Mouse (Mus musculus) kidney, postnatal 10 days (tissue): ENCODE measurements at regions not wholly inside any gene's neighbourhood (a gene's known extent, or its start where the extent isn't known, plus 50 kb on each side); places are given as distances from the start of the nearest gene placed in this dataset.
A peak's percentile ranks its signal among the peaks of the same experiment; 100 is the strongest.

Source experiments
- DNase-seq: peaks from one replicate; pipeline ENCODE4 v3.0.0; 2021; ENCODE audit warnings: mixed read lengths

DNA sequence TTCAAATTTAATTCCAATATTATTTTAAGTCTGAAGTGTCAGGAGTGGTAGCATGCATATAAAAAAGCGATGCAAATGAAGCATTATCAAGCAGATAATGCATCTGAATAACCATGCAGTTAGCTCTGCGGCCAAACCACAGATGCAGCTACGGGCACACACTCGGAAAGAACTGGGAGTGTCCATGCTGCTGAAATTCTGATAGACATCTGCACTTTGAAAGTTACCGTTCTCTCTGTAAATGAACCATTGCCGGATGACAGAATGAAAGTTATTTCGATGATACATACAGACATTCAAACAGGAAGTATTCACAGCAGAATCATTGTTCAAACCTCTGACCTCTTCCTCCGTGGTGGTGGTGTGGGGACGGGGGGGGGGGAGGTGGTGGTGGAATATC is 271.6 kb downstream of the Rpl36a-ps1 start:
- DNase-seq: no peak

DNA sequence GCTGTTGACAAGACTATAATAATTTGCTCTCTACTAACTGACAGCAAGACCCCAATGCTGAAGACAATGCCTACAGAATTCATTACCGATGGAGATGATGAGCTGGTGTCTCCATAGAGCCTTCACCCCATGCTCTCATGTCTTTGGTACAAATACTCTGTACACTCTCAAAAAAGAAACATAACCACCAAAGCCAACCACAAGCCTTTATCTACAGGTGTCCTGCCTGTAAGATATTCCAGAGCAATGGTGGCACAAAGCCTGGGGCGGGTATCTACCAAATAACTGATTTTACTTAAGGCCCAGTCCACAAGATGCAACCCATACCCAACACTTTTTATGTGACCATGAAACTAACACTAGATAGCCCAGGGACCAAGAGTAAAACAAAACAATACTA is 273.1 kb downstream of the Rpl36a-ps1 start:
- DNase-seq: no peak

DNA sequence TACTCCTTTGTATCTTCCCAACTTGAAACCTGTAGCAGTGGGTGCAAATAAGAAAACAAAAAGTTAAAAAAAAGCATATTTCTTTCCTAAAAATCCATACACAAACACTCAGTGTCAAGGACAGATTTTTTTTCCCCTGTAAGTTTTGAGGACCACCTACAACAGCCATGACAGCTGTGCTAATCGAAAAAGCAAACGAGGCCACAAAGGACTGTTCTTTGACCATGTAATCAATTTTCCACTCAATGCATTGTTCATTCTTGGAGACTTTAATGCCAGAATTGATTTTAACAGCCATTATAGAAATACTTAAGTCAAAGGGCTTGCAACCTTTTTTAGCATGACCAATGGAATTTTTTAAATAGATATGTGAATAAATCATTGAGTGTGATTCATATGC is 286.1 kb downstream of the Rpl36a-ps1 start:
- DNase-seq: no peak

DNA sequence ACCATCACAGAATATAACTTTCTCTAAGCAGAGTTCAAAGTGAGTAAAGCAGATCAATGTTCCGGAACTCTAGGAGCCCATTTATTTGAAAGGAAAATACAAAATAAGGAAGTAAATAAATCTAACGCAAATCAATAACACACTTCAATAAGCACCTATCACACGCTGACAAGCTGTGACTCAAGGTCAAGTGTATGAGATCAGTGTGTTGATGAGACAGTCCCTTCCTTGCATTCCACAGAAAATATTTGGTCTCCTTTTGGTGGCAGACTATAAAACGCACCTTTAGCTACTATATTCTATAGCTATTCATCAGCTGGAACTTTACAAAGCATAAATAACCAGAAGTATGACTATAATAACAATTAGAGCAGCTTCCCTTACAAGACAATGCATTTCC is 286.5 kb downstream of the Rpl36a-ps1 start:
- DNase-seq: no peak

DNA sequence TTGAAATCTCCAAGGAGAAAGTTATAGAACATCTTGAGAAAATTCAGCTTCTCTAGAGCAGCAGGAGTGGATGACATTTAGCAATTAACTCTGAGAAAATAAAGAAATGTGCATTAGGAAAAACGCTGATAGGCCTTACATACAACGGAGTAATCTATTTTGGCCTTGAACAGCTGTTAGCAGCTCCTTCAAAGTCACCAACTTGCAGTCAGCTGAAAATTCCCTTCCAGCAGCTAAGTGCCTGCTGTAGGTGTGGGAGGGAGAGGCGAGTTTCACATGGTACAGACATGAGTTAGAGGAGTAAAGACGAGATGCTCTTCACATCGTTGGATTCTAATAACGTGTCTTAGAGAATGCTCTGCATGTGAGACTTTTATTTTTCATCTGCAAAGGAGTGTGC is 290.8 kb downstream of the Rpl36a-ps1 start:
- DNase-seq: no peak

DNA sequence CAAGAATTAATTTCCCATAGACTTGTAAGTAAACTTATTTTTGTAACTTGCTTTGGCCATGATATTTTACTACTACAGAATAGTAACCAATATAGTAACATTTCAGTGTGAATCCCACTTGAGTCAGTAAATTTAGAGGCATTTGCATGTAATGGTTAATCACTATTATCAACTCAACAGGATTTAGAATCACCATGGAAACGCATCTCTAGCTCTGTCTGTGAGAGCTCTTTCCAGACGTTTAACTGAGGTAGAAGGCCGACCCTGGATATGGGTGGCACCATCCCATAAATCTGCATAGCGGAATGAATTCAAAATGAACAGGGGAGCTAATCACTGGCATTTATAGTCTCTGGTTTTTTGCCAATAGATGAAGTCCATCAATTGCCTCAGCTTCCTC is 337.6 kb downstream of the Rpl36a-ps1 start:
- DNase-seq: no peak

DNA sequence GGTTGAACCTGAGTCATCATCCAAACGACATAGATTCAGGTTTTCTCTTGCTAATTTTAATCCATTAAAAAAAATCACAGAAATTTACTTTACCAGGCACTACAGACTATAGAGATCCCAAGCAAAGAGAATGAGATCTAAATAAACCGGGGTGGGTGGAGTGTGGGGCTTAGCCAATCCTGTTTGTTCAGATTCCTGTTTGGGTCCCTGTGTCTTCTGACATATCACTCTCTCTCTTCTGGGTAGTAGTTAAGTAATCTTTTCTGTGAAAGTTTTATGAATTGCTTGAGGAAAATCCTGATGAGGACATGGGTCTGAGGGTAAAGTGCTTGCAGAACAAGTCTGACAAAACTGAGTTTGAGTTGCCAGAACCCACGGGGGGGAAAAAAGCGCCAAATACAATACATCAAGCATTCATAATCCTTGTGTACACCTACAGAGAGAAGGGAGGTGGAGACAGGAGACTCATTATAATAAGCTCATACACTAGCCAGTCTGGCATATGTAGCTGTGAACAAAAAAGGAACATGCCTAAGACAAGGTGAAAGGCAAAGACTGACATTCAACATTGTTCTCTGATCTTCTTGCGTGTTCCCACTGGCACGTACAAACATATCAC is 339.8 kb downstream of the Rpl36a-ps1 start:
- no peak for DNase-seq

DNA sequence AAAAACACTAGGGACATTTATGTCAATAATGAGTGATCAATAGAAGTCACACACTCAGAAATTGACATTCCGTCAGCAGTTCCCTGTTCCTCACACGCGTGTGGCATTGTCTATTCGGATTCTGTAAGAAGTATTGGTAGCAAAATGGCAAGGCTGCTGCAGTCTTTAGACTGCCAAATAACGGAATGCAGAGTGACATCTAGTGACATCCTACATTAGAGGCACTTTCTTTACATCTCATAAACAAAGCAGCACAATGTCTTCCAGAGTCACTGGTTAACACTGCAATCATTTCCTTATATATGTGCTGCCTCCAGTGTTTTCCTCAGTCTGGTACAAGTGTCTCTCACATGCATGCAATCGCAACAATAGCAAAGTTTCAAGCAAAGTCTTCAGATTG is 342.9 kb downstream of the Rpl36a-ps1 start:
- DNase-seq: no peak

DNA sequence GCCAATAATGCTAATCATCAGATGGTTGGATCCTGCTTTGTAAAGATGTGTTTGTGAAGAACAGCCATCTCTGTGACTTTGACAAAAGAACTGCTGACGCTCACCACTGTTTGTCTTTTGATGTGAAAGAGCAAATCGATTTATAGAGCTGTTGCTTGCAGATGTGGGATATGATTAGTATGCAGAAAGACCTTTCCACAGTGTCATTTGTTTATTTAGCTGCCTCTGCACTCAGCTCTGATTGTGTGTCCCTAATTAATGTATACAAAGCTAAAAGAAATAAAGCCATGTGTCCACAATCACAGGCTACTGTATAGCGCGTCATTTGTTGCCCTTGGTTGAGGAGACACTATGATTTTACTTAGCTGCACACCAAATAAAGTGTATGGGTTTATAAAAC is 343.6 kb downstream of the Rpl36a-ps1 start:
- DNase-seq: no peak

DNA sequence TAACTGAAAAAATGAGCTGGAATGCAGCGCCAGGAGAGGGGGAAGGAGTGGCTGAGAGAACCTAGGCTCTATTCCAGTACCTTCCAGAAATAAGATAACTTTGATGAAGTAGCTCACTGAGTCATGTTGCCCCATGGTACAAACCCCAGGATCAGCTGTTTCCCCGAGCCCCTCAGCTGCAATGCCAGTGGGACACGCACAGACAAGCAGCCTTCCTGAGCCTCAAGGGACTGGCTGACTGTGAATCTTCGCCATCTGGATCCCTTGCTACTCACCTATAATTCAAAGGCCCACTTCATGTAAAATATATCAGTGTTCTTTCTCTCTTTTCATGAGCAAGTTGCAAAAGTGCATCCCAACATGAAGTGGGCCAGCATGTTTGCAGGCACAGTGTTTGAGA is 346.5 kb downstream of the Rpl36a-ps1 start:
- DNase-seq: no peak

DNA sequence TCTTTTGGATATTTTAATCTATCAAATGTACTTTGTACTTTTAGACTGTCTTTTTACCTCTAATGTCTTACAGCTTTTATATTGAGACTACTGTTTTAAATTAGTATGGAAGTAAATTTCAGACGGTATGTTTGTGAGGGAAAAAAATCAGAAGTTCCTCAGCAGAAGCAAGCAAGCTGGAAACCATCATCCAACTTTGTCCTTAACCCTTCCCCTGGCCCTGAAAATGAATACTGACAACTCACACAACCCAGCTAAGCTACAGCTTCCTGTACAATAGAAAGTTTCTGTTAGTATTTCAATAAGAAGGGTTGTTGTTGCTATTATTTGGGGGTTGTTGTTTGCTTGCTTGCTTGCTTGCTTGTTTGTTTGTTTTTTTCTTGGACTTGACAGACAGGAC is 350.4 kb downstream of the Rpl36a-ps1 start:
- peak; percentile 12 for DNase-seq

DNA sequence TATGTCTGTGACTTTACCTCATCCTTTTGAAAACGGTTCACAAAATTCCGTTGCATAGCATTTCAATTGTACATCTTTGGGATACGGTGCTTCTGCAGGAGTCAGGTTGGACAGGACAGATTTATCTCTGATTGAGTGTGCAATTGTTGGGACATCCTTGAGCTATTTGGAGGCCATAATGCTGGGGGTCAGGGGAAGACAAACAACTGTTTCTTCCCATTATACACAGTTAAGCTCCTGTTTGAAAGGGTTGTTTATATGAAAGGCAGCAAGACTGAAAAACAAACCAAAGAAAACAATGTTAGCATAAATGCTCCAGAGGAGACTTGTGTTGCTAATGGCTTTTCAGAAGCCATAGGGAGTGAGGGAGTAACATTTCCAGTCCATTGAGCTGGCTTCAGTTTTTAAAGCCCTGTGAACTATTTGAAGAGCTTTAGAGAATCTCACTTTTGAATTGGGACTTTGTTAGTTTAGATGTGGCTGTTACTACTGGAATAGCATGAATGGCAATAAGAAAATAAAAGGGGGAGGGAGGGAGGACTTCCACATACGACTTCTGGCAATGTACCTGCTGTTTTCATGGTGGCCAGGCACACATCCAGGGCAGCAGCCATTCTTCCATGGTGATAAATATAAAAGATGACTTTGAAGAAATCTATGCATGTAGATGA is 351.3 kb downstream of the Rpl36a-ps1 start:
- no peak for DNase-seq

DNA sequence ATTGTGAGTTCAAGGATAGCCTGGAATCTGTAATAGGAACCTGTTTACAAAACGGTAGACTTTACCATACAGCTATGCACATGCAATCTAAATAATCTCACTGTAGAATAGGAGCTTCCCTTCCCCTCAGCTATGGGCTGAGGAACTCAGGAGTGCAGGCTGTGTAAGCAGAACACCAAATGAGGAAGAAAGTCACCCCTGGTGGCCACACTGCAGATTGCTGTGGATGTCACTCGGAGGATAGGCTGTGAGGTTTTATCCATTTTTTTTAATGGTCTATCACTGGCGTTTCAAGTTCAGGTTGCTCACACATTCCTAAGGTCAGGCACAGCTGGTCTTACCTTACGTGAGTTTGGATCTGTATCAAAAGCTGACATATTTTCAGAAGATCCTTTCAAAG is 365.1 kb downstream of the Rpl36a-ps1 start:
- DNase-seq: no peak

DNA sequence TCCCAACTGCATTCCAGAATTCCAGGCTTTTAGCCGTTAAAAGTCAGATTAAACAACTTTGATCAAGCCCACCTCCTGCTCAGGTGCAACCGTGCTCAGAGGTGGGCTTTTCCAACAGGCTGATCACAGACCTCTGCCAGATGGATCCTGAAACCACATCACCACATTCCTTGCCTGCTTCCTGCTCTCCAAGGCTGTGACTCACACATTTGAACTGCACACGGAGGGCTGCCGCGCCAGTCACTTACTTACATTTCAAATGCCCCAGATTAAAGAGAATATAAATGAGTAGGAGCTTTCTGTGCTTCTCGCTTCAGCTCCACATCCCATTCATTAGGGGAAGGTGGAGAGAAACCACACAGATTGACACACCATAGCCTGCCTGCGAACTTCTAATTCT is 367.6 kb downstream of the Rpl36a-ps1 start:
- DNase-seq: no peak

DNA sequence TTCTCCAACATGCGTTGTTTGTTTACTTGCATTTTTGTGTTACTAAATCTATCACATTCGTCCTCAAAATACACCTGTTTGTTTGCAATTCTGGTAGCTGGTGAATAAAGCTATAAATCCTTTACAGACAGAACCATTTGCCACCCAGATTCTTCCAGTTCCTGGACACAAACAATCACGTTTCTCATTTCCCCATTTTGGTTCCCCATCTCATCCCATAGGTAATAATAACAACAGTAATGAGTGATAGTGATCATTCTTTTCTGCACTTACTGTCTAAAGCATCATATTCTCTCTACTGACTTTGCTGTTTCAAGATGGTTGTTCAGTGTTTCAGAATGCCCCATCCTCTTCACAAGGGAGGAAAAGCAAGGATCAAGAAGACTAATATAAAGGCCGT is 368.3 kb downstream of the Rpl36a-ps1 start:
- no peak for DNase-seq

DNA sequence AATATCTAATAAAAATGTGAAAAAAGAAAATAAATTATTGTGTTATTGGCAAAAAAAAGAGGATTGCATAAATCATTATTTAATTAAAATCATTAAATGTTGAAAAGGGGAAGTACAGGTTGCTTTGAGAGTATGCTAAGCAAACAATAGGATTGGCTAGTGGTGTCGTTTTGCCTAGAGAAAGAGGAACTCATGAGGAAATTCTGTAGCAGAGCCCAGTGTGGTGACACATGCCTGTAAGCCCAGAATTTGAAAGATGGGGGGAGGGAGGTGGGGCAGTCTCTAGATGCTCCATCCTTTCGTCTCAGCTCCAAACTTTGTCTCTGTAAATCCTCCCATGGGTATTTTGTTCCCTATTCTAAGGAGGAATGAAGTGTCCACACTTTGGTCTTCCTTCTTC is 388.3 kb downstream of the Rpl36a-ps1 start:
- no peak for DNase-seq

DNA sequence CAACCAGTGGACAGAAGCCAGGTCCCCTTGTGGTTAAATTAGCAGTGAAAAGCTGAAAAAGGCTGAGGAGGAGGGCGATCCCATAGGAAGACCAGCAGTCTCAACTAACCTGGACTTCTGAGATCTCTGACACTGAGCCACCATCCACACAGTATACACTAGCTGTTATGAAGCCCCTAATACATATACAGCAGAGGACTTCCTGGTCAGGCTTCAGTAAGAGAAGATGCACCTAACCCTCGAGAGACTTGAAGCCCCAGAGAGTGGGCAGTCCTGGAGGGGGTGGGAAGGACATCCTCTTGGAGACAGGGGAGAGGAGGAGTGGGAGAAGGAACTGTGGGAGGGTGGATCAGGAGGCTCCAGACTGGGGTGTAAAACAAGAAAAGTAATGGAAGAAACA is 397.9 kb downstream of the Rpl36a-ps1 start:
- no peak for DNase-seq

DNA sequence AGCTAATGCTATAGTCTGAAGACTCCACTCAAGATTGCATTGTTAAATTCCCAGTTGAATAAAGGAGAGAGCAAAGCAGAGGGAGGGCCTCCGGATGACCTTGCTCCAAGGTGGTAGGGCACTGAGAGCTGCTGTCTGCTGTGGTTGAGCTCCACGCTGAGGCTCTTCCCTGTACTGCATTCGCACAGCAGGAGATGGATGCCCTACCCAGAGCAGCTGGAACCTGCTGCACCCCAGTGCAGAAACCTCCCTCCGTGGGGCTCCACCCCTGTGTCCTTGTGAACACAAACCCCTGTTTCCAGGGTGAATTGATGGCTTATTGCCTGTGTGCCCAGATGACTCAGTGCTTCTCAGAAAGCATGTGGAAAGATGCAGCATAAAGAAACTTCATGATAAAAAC is 404.3 kb downstream of the Rpl36a-ps1 start:
- DNase-seq: peak; percentile 38

DNA sequence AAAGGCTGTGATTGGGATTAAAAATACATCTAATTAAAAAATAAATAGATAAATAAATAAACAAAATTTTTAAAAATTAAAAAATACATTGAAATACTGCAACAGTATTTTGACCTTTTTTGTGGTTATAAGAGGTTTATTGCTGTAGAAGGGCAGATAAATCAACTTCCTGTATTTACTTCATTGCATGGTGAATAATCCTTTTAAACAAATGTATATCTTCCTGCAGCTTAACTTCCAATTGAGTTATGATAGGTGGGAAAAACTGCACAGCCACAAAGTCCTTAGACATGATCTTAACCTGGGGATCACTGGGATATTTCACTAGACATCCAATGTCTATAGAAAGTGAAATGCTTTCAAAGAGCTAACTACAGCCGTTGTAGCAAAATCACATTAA is 402.1 kb upstream of the Dach1 start:
- DNase-seq: no peak

DNA sequence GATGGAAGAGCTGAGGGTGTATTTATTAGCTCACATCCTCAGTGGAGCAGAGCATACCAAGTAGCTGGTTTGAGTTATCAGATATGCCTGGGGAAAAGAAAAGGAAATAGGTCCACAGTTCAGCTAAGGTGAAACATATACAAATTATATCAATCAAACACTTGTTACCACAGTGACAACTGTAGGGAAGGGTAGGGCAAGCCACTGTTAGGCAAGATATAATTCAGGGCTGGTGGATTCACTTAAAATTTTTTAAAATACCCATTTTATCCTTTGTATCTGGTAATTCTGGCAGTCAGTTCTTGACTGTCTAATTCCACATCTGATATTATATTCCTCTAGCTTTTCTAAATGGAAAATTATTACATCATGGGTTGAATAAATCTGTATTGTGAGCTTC is 392.4 kb upstream of the Dach1 start:
- no peak for DNase-seq

DNA sequence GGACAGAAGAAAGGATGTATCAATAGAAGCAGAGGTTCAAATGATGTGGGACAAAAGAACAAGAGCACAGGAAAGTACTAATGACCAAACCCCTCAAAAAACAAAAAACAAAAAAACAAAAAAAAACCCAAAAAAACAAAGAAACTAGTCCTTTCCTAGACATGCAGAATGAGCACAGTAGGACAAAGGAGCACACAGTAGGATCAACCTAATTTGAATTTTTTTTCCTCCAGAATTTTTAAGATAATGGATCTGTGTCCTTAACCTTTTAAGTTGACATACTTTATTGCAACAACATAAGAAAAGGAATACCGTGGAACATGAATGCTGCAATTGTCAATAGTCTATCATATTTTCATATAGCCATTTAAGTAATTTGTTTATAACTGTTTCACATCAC is 370.2 kb upstream of the Dach1 start:
- DNase-seq: no peak

DNA sequence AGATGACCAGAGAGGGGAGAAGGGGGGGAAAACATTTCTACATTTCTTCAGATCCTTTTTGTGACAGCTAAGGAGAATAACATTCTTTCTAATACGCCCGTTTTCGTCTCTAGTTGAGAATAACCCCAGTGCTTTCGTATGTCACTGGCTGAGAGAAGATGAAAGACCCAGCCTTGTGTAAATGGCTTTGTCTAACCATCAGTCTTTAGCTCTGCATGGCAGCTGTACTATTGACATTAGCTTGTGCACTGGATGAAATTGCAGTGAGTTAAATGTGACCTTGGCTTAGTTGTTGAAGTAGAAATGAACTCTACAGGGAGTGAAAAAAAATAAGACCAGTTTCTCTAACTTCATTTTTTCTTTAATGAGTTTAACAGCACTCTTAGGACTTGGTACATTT is 368.7 kb upstream of the Dach1 start:
- DNase-seq: no peak

DNA sequence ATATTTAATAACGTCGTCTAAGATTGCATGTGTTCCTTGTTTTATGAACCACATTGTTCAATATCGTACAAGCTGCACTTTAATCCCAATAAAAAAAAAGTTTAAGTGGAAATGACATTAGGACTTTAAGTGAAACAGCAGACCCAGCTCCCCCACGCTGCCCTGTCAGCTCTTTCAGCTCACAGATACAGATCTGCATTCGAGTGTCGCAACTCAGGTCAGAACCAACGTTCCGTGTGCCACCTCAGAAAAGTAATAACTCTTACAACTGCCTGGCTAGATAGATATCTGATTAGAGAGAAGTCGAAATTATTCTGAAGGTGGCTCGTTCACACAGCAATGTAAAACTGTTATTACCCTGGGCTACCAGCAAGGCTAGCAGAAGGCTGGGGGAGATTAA is 364.0 kb upstream of the Dach1 start:
- no peak for DNase-seq

DNA sequence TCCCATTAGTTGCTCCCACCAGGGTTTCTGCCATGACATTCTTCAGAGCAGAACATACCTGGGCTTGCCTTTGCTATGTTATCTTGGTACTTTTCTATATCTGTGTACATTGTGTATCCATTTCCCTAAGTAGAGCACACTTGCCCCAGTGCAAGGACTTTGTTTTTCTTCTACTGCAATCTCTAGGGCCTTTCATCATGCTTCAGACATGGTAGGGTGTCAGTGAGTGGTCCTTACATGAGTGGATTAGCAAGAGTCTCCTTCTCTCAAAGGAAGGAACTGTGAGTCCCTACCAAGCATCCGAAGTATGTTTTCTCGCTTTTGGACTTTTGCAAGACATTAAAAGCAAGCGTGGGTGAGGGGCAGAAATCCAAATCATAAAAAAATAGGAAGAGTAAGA is 351.4 kb upstream of the Dach1 start:
- DNase-seq: no peak

DNA sequence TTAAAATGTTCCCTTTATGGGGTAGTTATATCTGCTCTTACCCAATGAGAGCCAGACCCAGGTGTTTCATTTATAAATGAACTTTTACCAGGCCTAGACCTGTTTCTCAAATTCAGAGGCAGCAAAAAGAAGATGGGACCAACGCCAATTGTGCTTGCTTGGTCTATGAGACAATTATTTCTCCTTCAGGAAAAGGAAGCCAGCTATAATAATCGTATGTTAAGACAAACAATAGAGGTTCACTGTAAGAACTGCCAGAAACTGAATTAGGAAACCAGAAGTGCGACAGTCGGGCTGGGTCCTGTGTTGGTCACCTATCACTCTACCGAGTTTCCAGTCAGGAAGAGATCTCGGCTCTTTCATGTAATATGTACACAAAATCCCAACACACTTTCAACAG is 335.8 kb upstream of the Dach1 start:
- peak; percentile 4 for DNase-seq
